Mouse (Mus musculus): ENCODE results near the gene Fmo2. TPM values are rescaled to one million over a fixed set of nuclear protein-coding genes. Genes with fewer than 3 reads are reported as not detected.

Gene Fmo2
- 5.4 TPM for polyA plus RNA-seq (2015; fragmentation: Illumina TruSeq; extraction: RNeasy Lipid Tissue Mini Kit (QIAGEN cat#74804); ENCODE audit: insufficient read depth, low replicate concordance)

DNA sequence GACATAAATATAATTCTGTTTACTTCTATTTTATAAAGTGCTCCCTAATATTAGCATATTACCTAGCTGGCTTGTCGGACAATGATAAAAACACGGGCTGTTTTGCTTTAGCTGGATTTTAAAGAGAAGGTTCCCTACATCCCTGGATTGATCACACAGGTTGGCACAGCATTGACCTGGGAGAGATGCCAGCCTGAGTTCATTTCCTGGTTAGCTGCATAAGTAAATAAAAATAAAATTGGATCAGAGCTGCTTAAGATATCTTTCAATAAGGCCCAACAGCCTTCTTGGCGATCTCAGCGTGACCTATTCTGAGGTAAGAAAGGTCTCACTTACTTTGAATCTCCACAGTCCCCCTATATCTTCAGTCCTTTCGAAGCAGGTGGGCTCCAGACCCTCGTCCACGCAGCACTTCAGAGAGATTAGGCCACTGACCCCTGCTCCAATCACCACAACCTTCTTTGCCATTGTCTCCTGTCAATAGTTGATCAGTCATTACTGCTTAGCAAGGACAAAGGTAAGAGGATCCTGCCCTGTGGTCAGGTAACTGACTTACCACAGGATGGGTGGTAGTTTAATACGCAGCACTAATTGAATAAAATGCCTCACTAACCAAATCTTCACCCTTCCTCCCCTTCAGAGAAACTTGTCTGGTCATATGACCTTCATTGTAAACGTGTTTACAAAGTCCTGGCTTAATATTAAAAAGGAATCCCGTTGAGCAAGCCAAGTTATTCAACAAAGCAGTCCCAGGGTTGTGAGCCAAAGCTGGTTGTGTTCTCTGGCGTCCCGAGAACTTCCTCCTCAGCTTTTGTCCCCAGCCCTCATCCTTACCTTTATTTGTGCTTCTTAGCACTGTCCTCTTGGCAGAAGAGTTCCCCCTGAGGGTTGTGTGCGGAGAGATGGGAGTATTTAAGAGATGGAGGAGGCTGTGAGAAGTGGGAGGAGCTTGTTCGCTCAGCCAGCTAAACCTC, at the start of gene Fmo2:
TSS of gene Fmo2 (minus strand) at position 889 of the 974 bp plus-strand sequence.

DNA sequence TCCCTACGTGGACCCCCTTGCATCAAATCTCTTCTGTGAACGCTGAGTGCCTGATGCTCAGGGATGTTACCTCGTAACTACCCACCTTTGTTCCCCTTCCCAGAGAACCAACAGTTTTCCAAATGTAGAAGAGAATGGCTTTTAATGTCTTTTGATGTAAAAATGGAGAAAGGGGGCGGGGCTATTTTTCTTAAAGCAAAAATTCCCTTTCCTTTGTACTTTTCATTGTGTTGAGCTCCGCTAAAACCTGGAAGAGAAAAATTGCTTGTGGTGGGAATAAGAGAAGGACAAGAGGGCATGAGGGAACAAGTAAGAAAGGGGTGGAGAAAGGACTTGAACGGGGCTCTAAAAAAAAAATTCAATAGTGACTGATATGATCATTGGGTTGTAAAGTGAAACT, 38.9 kb upstream of the Fmo2 start, which contains the start of gene Fmo6:
TSS of gene Fmo6 (minus strand) at position 101 of the 400 bp plus-strand sequence.

DNA sequence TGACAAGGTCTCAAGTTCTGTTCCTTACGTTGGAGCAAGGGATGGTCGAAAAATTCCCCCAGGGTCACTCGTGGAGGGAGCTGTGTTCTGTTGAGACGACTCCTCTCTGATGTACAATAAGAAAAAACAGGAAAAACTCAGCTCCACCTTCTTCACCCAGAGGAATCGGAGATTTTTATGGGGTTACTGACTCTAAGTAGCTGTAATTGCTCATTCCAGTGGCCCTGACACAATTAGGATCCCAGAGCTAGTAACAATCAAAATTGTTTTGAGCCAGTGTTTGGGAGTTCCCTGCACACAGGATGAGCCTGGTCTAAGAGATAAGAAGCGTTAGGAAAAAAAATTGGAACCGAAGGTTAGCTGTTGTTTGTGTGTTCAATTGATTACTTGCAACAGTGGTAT, 32.2 kb downstream of the Fmo2 start, which contains the start of gene Fmo1:
TSS of gene Fmo1 (minus strand) at position 331 of the 402 bp plus-strand sequence.

Other genes starting within 250 kb of the Fmo2 start
- not detected for gene Myocos, start 240.5 kb downstream of the Fmo2 start, polyA plus RNA-seq (2015; fragmentation: Illumina TruSeq; extraction: RNeasy Lipid Tissue Mini Kit (QIAGEN cat#74804); ENCODE audit: insufficient read depth, low replicate concordance)
- gene Prrc2c, start 158.2 kb downstream of the Fmo2 start, polyA plus RNA-seq (2015; fragmentation: Illumina TruSeq; extraction: RNeasy Lipid Tissue Mini Kit (QIAGEN cat#74804); ENCODE audit: insufficient read depth, low replicate concordance) = 159 TPM
- not detected for gene Fmo4, start 84.8 kb downstream of the Fmo2 start, polyA plus RNA-seq (2015; fragmentation: Illumina TruSeq; extraction: RNeasy Lipid Tissue Mini Kit (QIAGEN cat#74804); ENCODE audit: insufficient read depth, low replicate concordance)
- gene Fmo1, start 32.1 kb downstream of the Fmo2 start, polyA plus RNA-seq (2015; fragmentation: Illumina TruSeq; extraction: RNeasy Lipid Tissue Mini Kit (QIAGEN cat#74804); ENCODE audit: insufficient read depth, low replicate concordance) = 8.9 TPM
- not detected for gene Fmo6, start 38.8 kb upstream of the Fmo2 start, polyA plus RNA-seq (2015; fragmentation: Illumina TruSeq; extraction: RNeasy Lipid Tissue Mini Kit (QIAGEN cat#74804); ENCODE audit: insufficient read depth, low replicate concordance)
- 0.33 TPM for gene Fmo3, start 85.8 kb upstream of the Fmo2 start, polyA plus RNA-seq (2015; fragmentation: Illumina TruSeq; extraction: RNeasy Lipid Tissue Mini Kit (QIAGEN cat#74804); ENCODE audit: insufficient read depth, low replicate concordance)
- not detected for gene Mroh9, start 186.9 kb upstream of the Fmo2 start, polyA plus RNA-seq (2015; fragmentation: Illumina TruSeq; extraction: RNeasy Lipid Tissue Mini Kit (QIAGEN cat#74804); ENCODE audit: insufficient read depth, low replicate concordance)